Mouse (Mus musculus) stomach, embryonic 15.5 days (tissue): ENCODE results near the gene Gm34302. TPM values are rescaled to one million over a fixed set of nuclear protein-coding genes. Genes with fewer than 3 reads are reported as not detected.
"Not testable (repeated sequence)": the region's sequence is repeated elsewhere in the genome, so short reads cannot be mapped to it uniquely, and the experiment has no call there.

ENCODE experiments used
- ATAC-seq: fragments of 200-750 bp; cut with Nextera tagmentation; 2 replicates; pipeline ENCODE4 v1.8.0; 2017; ENCODE audit warnings: low read depth, moderate number of reproducible peaks, moderate TSS enrichment; ENCODE audit not compliant: insufficient read depth, low FRiP score
- H3K27ac ChIP-seq: fragments of 300-500 bp; sonication (generic); 2 replicates; pipeline ENCODE4 v1.5.1; 2015; ENCODE audit warnings: mild to moderate bottlenecking, inconsistent platforms
- H3K27me3 ChIP-seq: fragments of 300-500 bp; sonication (generic); replicated peaks from 2 replicates; pipeline ENCODE4 v1.6.1; 2015; ENCODE audit warnings: inconsistent platforms
- H3K36me3 ChIP-seq: fragments of 300-500 bp; sonication (generic); 2 replicates; pipeline ENCODE4 v1.6.1; 2015; ENCODE audit warnings: inconsistent platforms
- H3K4me1 ChIP-seq: fragments of 300-500 bp; sonication (generic); 2 replicates; pipeline ENCODE4 v1.6.1; 2015; ENCODE audit warnings: inconsistent platforms
- H3K4me2 ChIP-seq: fragments of 300-500 bp; sonication (generic); 2 replicates; pipeline ENCODE4 v1.6.1; 2015; ENCODE audit warnings: mild to moderate bottlenecking, inconsistent platforms
- H3K4me3 ChIP-seq: fragments of 300-500 bp; sonication (generic); replicated peaks from 2 replicates; pipeline ENCODE4 v1.5.1; 2015; ENCODE audit warnings: inconsistent platforms
- H3K9ac ChIP-seq: fragments of 300-500 bp; sonication (generic); 2 replicates; pipeline ENCODE4 v1.6.1; 2015; ENCODE audit warnings: inconsistent platforms
- H3K9me3 ChIP-seq: fragments of 300-500 bp; sonication (generic); 2 replicates; pipeline ENCODE4 v1.6.1; 2016; ENCODE audit warnings: inconsistent platforms
- WGBS: fragments of 180-500 bp; shearing (Covaris S2); methylation state at CpG from one replicate; pipeline ENCODE4 v1.1.7; 2015; 5-methylcytosine and 5-hydroxymethylcytosine counted together
- polyA plus RNA-seq: library from polyadenylated mRNA; unstranded; fragments of >200 nt; fragmentation: Nextera tagmentation; extraction: Ambion mirVana; gene quantifications from 2 replicates; pipeline ENCODE4 v1.2.1, GENCODE M21; 2015

Gene Gm34302
- polyA plus RNA-seq: not detected in 2 replicates

DNA sequence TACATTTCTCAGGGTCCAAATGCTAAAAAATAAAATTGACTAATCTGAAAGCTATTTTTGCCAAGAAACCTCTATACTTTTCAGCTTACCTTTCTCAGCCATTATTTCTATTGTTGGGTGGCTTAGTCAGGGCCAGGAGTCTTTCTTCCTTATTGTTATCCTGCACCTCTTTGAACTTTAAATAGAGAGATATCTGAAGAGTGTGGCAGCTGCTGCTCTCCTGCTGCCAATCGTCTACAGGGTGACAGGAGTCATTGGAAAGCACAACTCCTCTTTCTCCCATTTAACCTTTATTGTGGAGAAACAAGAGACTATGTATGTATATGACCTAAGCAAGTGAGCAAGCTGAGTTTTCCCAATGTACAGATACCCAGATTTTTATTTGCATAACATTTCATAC lies at the start of gene Gm34302:
Gm34302 (minus strand) TSS at position 154 of the 400 bp plus-strand sequence.
- WGBS: 35% methylated on average over 1 of the region's 1 CpGs

GRCm38 (mm10) chr3:63531847-63532246 lies 48.2 kb upstream of the Gm34302 start:
- no peak for ATAC-seq
- Histone ChIP-seq H3K9ac (no peak overlapping the region), H3K27ac (no peak overlapping the region), H3K4me2 (no peak overlapping the region), H3K36me3 (no peaks in the 10 kb centered on the region), H3K4me3 (no peak overlapping the region), H3K4me1 (no peaks in the 10 kb centered on the region), H3K9me3 (no peaks in the 10 kb centered on the region), H3K27me3 (no peaks in the 10 kb centered on the region)
- WGBS: 61% methylated on average over 1 of the region's 1 CpGs

More for the DNA sequence above, at the start of gene Gm34302:
- Histone ChIP-seq H3K36me3 (no peaks in the 10 kb centered on the region), H3K4me3 (no peak within 1 kb of the TSS), H3K9ac (no peak within 1 kb of the TSS), H3K4me1 (no peaks in the 10 kb centered on the region), H3K27ac (no peak within 1 kb of the TSS), H3K27me3 (no peaks in the 10 kb centered on the region), H3K9me3 (no peaks in the 10 kb centered on the region), H3K4me2 (no peak within 1 kb of the TSS)
- ATAC-seq: no peak

- no peaks in the 10 kb centered on the region for H3K27me3 ChIP-seq
- no peaks in the 10 kb centered on the region for H3K36me3 ChIP-seq
- H3K9me3 ChIP-seq: no peaks in the 10 kb centered on the region
- H3K4me2 ChIP-seq: no peak overlapping the region
- WGBS: 95% methylated on average over 1 of the region's 1 CpGs
- ATAC-seq: no peak
- H3K27ac ChIP-seq: no peak overlapping the region
- H3K9ac ChIP-seq: no peak overlapping the region
- H3K4me3 ChIP-seq: no peak overlapping the region
- no peaks in the 10 kb centered on the region for H3K4me1 ChIP-seq
These were observed 34.0 kb upstream of the Gm34302 start for GRCm38 (mm10) chr3:63517681-63518080.

- H3K9me3 ChIP-seq, H3K27me3 ChIP-seq, H3K4me2 ChIP-seq, H3K4me1 ChIP-seq, ATAC-seq, H3K4me3 ChIP-seq, H3K9ac ChIP-seq, H3K27ac ChIP-seq, H3K36me3 ChIP-seq: not testable (repeated sequence)
- 87% methylated on average over 3 of the region's 3 CpGs for WGBS
These were observed 32.6 kb upstream of the Gm34302 start for GRCm38 (mm10) chr3:63516279-63516678.

GRCm38 (mm10) chr3:63511316-63511715 lies 27.6 kb upstream of the Gm34302 start:
- no peaks in the 10 kb centered on the region for H3K9me3 ChIP-seq
- H3K4me2 ChIP-seq: no peak overlapping the region
- no peaks in the 10 kb centered on the region for H3K36me3 ChIP-seq
- no peaks in the 10 kb centered on the region for H3K27me3 ChIP-seq
- WGBS: 87% methylated on average over 6 of the region's 6 CpGs
- ATAC-seq: no peak
- H3K9ac ChIP-seq: no peak overlapping the region
- H3K4me3 ChIP-seq: no peak overlapping the region
- no peak overlapping the region for H3K27ac ChIP-seq
- no peaks in the 10 kb centered on the region for H3K4me1 ChIP-seq

DNA sequence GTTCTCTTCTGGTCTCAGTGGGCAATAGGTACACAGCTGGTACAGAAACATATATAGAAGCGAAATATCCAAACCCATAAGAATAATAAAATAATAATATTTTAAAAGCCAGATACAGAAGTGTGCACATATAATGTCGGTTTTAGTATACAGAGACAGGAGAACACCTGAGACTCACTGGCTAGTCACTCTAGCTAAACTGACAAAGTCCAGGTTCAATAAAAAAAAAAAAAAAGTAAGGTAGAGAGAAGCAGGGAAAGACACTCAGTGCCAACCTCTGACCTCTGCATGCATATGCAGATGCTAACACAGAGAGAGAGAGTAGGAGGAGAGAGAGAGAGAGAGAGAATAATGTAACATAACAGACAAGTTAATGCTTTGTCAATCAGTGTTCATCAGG lies 25.8 kb upstream of the Gm34302 start:
- Histone ChIP-seq H3K4me1 (no peaks in the 10 kb centered on the region), H3K9me3 (no peaks in the 10 kb centered on the region), H3K4me3 (no peak overlapping the region), H3K27ac (no peak overlapping the region), H3K9ac (no peak overlapping the region), H3K36me3 (no peaks in the 10 kb centered on the region), H3K27me3 (no peaks in the 10 kb centered on the region), H3K4me2 (no peak overlapping the region)
- no peak for ATAC-seq
- WGBS: 85% methylated on average over 2 of the region's 2 CpGs

- Histone ChIP-seq H3K9ac (no peak overlapping the region), H3K9me3 (no peaks in the 10 kb centered on the region), H3K27ac (no peak overlapping the region), H3K4me3 (no peak overlapping the region), H3K27me3 (no peaks in the 10 kb centered on the region), H3K4me2 (no peak overlapping the region), H3K4me1 (no peaks in the 10 kb centered on the region), H3K36me3 (no peaks in the 10 kb centered on the region)
- WGBS: 88% methylated on average over 5 of the region's 5 CpGs
- ATAC-seq: no peak
These were observed 25.2 kb upstream of the Gm34302 start for GRCm38 (mm10) chr3:63508924-63509323.

- Histone ChIP-seq H3K4me3 (no peak overlapping the region), H3K36me3 (no peaks in the 10 kb centered on the region), H3K27me3 (no peaks in the 10 kb centered on the region), H3K4me2 (no peak overlapping the region), H3K4me1 (no peaks in the 10 kb centered on the region), H3K9me3 (no peaks in the 10 kb centered on the region), H3K27ac (no peak overlapping the region), H3K9ac (no peak overlapping the region)
- 80% methylated on average over 5 of the region's 5 CpGs for WGBS
- no peak for ATAC-seq
These were observed 20.8 kb upstream of the Gm34302 start for GRCm38 (mm10) chr3:63504433-63504832.

GRCm38 (mm10) chr3:63494625-63495382 lies 11.1 kb upstream of the Gm34302 start:
- no peak overlapping the region for H3K4me2 ChIP-seq
- no peak overlapping the region for H3K9ac ChIP-seq
- no peak overlapping the region for H3K4me3 ChIP-seq
- H3K36me3 ChIP-seq: no peaks in the 10 kb centered on the region
- H3K9me3 ChIP-seq: no peaks in the 10 kb centered on the region
- H3K4me1 ChIP-seq: no peaks in the 10 kb centered on the region
- H3K27me3 ChIP-seq: no peaks in the 10 kb centered on the region
- no peak overlapping the region for H3K27ac ChIP-seq
- WGBS: 62% methylated on average over 5 of the region's 5 CpGs
- ATAC-seq: no peak

GRCm38 (mm10) chr3:63493563-63493962 lies 9.9 kb upstream of the Gm34302 start:
- ATAC-seq: no peak
- Histone ChIP-seq H3K4me2 (no peak overlapping the region), H3K4me3 (no peak overlapping the region), H3K27me3 (no peaks in the 10 kb centered on the region), H3K4me1 (no peaks in the 10 kb centered on the region), H3K9ac (no peak overlapping the region), H3K9me3 (no peaks in the 10 kb centered on the region), H3K36me3 (no peaks in the 10 kb centered on the region), H3K27ac (no peak overlapping the region)
- WGBS: 55% methylated on average over 4 of the region's 4 CpGs

GRCm38 (mm10) chr3:63440426-63441125 lies 43.1 kb downstream of the Gm34302 start:
- Histone ChIP-seq H3K9me3 (no peaks in the 10 kb centered on the region), H3K36me3 (no peaks in the 10 kb centered on the region), H3K9ac (no peak overlapping the region), H3K27me3 (no peaks in the 10 kb centered on the region), H3K4me2 (no peak overlapping the region), H3K4me1 (no peaks in the 10 kb centered on the region), H3K27ac (no peak overlapping the region), H3K4me3 (no peak overlapping the region)
- WGBS: 55% methylated on average over 1 of the region's 1 CpGs
- ATAC-seq: no peak

DNA sequence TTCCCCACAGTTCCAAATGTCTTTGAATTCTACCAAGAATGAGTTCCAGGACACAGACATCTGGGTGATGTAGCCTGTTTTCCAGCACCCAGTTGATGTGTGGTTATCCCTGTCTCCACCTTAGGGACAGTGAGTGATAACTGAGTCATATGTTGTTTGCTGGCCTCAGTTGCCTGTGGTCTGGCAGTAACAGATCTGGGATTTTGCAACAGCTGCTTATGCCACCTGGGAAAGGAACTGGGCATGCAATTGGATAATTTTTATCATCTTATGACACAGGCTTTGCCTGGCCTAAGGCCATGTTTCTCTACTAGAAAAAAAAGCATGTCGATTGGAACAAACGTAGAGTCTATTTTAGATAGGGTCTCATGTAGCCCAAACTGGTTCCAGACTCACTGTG lies 43.9 kb downstream of the Gm34302 start:
- no peak overlapping the region for H3K4me2 ChIP-seq
- no peaks in the 10 kb centered on the region for H3K9me3 ChIP-seq
- WGBS: 85% methylated on average over 2 of the region's 2 CpGs
- H3K36me3 ChIP-seq: no peaks in the 10 kb centered on the region
- no peaks in the 10 kb centered on the region for H3K27me3 ChIP-seq
- H3K4me1 ChIP-seq: no peaks in the 10 kb centered on the region
- H3K27ac ChIP-seq: no peak overlapping the region
- ATAC-seq: no peak
- H3K9ac ChIP-seq: no peak overlapping the region
- no peak overlapping the region for H3K4me3 ChIP-seq
